Mouse (Mus musculus) mouse embryonic stem cell (cell line): ENCODE measurements around the gene Eps8l2.

Experiments used
- in situ Hi-C, 2 experiments: fragments of 300-500 bp; cut with MboI; formaldehyde crosslinking; loops; 1 replicate in 1 of 2; 3 replicates in 1 of 2; pipeline ENCODE4 v1.14.3; 2019 to 2020; ENCODE audit warnings: low sequenced_read_pairs in 2 of 2, low pct_unique_long_range_greater_than_20kb in 1 of 2, mixed read lengths in 1 of 2; ENCODE audit not compliant: unreplicated experiment in 1 of 2

The Eps8l2 gene

GRCm38 (mm10) chr7:141326546-141327446, 11.9 kb upstream of the Eps8l2 start:
- in situ Hi-C loops, result no loop called here

- in situ Hi-C loops, result no loop called here
These were observed 11.0 kb upstream of the Eps8l2 start, which contains the start of the genes Deaf1 and Tmem80 for GRCm38 (mm10) chr7:141327469-141328372. Deaf1 (minus strand) TSS chr7:141327690. Tmem80 (plus strand) TSS chr7:141327739.

GRCm38 (mm10) chr7:141328373-141328990, 10.2 kb upstream of the Eps8l2 start:
- in situ Hi-C loops, result no loop called here

GRCm38 (mm10) chr7:141330706-141331105, 8.0 kb upstream of the Eps8l2 start:
- in situ Hi-C loops, result no loop called here

- in situ Hi-C loops, result no loop called here
These were observed 6.7 kb upstream of the Eps8l2 start for GRCm38 (mm10) chr7:141331990-141332389.

GRCm38 (mm10) chr7:141335044-141335579, 3.6 kb upstream of the Eps8l2 start:
- in situ Hi-C loops, result no loop called here

GRCm38 (mm10) chr7:141335682-141336081, 3.0 kb upstream of the Eps8l2 start:
- in situ Hi-C loops, result no loop called here

- in situ Hi-C loops, result no loop called here
These were observed 2.4 kb upstream of the Eps8l2 start for GRCm38 (mm10) chr7:141336296-141336695.

- in situ Hi-C loops, result no loop called here
These were observed 814 bp upstream of the Eps8l2 start for GRCm38 (mm10) chr7:141337716-141338416.

- in situ Hi-C loops, result no loop called here
These were observed 688 bp downstream of the Eps8l2 start for GRCm38 (mm10) chr7:141339215-141339920.

- in situ Hi-C loops, result no loop called here
These were observed 1.3 kb downstream of the Eps8l2 start for GRCm38 (mm10) chr7:141340023-141340422.

GRCm38 (mm10) chr7:141340476-141340875, 1.8 kb downstream of the Eps8l2 start:
- in situ Hi-C loops, result no loop called here

GRCm38 (mm10) chr7:141341689-141342226, 3.1 kb downstream of the Eps8l2 start:
- in situ Hi-C loops, result no loop called here

- in situ Hi-C loops, result no loop called here
These were observed 4.5 kb downstream of the Eps8l2 start for GRCm38 (mm10) chr7:141343230-141343629.

GRCm38 (mm10) chr7:141343696-141344095, 5.0 kb downstream of the Eps8l2 start:
- in situ Hi-C loops, result no loop called here

GRCm38 (mm10) chr7:141344787-141345186, 6.1 kb downstream of the Eps8l2 start:
- in situ Hi-C loops, result no loop called here

GRCm38 (mm10) chr7:141351061-141351460, 12.4 kb downstream of the Eps8l2 start:
- in situ Hi-C loops, result no loop called here
